Mouse (Mus musculus): ENCODE results near the gene Igfbp4. TPM values are rescaled to one million over a fixed set of nuclear protein-coding genes. Genes with fewer than 3 reads are reported as not detected.

Igfbp4 gene
- 100 to 1,000 TPM in 1 of 2 experiments, 10 to 100 TPM in 1; 93.9 to 147 TPM for total RNA-seq (2021)
- polyA plus RNA-seq (2012; rRNA removed) = 144 and 247 TPM in 2 replicates
- long read RNA-seq, transcript Igfbp4-201 (4 exons, 3,831 nt) = major isoform, 95 of 127 reads
- long read RNA-seq, partial matches to known transcripts = 25 of 127 reads
- long read RNA-seq, other reads (novel, unspliced or antisense) = 7 of 127 reads

DNA sequence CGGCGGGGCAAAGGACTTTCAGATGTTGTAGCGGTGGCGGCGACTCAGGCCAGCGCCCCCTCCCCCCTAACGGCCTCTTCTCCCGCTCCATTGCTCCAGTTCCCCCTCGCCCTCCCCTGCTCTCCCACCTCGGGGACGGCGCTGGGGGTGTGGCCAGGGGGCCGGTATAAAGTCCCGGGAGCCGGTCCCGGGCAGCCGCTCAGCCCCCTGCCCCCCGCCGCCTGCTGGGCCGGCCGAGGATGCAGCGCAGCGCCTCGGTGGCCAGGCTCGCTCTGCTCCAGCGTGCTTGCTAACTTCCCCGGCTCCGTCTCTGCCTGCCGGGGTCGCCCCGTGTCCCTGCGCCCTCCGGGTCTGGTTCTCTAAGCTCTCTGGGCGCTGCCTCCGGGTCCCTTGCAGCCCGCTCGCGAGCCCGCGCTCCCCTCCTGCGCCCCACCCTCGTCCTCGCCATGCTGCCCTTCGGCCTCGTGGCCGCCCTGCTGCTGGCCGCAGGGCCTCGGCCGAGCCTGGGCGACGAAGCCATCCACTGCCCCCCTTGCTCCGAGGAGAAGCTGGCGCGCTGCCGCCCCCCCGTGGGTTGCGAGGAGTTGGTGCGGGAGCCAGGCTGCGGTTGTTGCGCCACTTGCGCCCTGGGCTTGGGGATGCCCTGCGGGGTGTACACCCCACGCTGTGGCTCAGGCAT is at the start of gene Igfbp4:
TSS of gene Igfbp4 (plus strand) at position 194 of the 679 bp plus-strand sequence.
- peak; percentile 68 for DNase-seq

DNA sequence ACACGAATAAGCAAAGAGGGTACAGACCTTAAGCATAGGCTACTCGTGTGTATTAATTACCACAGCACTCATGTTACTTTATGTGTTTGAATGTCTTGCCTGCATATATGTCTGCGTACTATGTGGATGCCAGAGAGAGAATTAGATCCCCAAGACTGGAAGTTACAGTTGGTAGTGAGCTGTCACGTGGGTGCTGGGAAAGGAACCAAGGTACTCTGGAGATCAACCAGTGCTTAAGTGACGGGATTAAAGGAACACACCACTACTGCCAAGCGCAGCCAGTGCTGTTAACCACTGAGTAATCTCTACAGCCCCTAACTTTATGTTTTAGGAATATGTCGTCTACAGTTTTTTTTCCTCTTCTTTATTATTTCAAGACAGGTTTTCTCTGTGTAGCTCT is 45.1 kb upstream of the Igfbp4 start:
- DNase-seq = no peak

DNA sequence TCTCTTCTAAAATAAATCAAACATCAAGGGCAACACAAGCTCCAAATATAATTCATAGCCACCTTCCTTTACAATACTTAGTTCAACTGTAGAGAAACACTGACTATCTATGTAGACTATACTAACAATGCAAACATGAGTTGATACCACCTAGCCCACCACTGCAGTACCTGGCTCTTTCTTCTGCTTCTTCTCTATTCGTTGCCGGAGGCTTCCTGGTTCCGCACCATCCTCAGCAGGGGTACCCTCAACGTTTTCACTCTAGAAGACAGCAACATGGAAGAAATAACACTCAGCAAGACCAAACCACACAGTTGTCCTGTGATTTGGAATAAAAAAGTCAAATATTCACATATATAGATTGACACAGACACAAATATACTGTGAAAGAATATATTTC is 43.4 kb upstream of the Igfbp4 start:
- no peak for DNase-seq

DNA sequence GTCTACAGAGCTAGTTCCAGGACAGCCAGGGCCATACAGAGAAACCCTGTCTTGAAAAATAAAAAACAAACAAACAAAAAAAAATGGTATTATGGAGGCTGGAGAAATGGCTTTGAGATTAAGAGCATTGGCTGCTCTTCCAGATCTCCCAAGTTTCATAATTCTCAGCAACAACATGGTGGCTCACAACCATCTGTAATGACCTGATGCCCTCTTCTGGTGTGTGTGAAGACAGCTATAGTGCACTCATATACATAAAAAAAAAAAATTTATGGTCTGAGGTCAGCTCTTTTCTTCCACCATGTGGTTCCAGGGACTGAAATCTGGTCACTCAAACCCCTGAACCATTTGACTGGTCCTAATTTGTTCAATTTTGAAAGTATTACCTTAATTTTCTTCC is 42.3 kb upstream of the Igfbp4 start:
- no peak for DNase-seq

DNA sequence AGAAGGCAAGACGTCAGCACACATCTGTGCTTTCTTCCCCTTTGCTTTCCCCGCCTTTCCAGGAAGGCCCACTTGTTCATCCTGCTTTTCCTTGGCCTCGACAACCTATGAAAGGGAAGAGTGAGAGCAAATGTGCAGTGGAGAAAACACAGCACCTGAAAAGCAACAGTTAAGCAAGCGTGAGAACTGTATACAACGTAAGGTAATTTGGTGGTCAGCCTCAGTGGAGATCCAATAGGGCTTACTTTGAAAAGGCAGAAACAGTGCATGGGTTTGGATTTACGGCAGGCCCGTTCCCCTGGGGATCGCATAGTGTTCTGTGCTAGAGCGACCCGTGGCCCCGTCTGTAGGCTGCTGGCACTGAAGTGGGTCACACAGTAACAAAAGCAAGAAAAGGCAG is 41.8 kb upstream of the Igfbp4 start:
- DNase-seq = no peak

DNA sequence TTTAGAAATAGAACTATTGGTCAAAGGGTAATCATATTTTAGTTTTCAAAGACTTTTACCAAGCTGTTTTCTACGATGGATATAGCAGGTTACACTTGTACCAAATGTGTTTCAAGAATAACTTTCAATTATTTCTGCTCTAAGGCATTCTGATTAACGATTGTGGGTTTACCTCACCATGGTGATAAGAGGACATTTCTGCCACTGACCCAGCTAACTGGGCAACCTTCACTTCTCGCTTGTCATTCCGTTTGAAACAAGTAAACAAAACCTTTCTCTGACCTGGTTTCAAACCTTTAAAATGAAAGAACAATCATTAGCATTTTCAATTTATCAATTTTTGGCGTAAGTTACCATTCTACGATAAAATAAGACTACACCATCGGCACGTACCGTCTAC is 34.3 kb upstream of the Igfbp4 start:
- DNase-seq = no peak

DNA sequence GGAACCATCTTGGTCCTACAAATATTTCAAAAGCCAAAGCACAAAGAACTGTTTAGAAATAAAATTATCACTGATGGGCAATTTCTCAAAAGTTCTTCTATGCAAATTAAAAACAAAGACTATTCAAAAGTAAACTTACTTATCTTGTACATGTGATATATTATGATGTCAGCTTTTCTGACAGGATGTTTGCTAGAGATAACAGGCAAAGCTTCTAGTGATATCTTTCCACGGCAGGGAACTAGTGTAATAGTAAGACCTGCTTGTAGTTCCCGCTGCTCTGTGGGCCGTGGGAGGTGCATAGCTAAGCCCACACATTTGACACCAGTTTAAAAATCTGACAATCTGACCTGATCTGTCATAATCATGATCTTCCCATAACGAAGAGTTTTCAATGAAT is 30.9 kb upstream of the Igfbp4 start:
- no peak for DNase-seq

DNA sequence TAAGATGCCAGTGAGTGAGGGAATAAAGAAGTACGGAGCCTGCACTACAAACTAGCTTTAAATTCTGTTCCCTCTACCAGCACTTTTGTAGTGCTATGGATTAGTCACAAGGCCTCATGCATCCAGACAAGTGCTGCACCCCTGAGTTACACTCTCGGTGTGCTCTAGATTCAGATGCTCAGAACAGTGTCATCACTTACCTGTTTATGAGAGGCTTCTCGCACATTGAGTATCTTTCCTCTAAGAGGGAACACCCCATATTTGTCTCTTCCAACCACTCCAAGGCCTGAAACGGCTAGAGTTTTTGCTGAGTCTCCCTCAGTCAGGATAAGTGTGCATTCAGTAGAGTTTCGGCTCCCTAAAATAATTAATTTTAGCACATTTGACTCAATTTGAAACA is 30.3 kb upstream of the Igfbp4 start:
- no peak for DNase-seq

DNA sequence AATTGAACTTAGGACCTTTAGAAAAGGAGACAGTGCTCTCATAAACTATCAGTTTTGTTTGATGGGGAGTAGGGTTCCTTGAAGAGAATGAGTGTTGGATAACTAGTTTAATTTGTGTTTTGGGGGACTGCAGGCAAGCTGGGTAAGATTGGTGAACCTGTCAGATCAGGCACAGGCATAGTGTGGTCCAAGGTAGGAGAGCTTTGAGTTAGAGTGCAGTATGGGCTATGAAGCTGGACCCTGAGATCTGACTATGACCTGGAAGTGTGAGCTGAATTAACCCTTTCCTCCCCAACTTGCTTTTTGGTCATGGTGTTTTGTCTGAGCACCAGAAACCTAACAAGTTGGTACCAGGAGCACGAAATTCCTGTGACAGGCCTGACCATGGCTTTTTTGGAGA is 27.2 kb upstream of the Igfbp4 start:
- no peak for DNase-seq

DNA sequence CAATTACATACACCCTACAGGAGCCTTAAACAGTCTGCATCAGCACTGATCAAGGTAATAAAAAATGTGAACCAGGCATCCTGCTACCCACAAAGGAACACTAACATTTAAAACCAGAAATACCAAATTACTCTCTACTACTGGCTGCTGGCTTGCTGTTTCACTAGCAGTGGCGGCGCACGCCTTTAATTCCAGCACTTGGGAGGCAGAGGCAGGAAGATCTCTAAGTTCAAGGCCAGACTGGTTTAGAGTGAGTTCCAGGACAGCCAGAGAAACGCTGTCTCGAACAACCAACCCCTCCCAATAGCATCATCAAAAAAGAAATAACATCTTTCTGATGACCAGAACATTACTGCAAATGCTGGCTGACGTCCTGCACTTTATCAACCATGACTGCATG is 21.2 kb upstream of the Igfbp4 start:
- no peak for DNase-seq

DNA sequence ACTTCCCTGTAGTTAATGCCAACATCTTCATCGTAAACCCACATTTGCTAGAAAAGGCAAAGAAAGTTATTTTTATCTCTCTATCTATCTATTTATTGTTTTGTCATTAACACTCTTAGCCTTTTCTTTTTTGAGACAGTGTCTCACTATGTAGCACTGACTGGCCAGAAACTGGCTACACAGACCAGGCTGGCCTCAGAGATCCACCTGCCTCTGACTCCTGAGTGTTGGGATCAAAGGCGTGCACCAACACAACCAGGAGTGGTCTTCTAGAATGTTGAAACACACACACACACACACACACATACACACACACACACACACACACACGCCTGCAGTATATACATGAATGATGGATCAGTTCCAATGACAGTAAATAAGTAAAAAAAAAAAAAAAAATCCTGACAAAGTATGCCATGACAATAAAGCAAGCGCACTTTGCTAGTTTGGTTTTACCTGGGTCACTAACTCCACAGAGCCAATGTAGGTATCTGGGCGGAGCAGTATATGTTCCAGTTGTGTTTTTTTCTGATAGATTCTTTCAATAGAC is 18.6 kb upstream of the Igfbp4 start:
- DNase-seq = no peak

DNA sequence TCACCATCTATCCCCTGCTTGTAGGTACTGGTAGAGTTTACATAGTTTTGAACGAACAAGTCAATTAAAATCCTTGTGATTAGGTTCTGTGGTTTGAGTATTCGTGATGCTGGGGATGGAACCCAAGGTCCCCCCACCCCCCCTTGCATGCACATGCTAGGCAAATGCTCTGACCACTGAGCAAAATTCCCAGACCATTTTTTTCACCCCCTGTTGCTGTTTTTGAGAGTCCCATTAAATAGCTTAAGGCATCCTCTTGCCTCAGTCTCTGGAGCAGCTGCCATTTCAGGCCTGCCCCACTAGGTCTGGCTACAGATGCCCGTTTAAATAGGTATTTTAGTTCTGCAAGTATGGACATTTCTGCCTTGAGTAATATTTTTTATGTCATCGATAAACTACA is 17.9 kb upstream of the Igfbp4 start:
- no peak for DNase-seq

DNA sequence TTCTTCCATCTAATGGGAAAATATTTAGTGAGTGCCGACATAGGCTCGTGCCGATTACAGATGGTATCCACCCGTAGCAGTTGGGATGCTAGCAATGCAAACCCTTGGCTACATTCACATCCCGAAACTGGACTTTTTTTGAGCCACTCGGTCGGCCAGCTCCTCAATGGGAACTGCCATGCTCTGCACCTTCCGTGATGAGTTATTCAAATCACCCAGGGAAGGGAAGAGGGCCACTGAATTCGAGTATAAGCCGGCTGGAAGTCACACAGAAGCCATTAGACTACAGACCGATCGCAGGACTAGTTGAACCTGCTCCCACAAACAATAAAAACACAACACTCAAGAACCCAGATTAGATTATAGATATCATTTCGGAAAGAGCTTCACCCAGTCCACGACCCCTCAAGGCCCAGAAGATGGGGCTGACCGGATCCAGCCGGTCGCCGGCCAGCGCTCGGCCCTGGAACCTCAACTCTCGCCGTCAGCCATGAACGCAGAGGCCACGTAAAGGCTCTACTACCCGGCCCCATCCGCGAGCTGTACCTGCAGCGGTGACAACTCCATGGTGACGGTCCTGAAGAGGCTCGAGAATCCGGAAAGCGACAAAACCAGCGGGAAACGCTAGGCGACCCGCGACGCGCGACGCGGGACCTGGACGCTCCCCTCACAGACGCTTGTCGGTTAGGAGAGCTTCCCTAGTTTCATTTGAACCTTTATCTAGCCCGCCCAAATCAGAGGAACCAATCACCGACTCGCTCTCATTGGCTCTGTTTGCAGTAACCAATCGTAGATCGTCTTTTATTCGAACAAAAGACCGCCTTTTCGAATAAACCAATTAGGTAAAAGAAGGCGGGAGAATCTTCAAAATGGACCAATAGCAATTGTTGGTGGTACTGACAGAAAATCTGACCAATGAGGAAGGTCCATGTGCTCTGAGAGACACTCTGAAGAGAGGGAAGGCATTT is 17.3 kb upstream of the Igfbp4 start, which contains the start of gene Top2a:
TSS of gene Top2a (minus strand) at position 690 of the 968 bp plus-strand sequence.
- DNase-seq = peak; percentile 94

DNA sequence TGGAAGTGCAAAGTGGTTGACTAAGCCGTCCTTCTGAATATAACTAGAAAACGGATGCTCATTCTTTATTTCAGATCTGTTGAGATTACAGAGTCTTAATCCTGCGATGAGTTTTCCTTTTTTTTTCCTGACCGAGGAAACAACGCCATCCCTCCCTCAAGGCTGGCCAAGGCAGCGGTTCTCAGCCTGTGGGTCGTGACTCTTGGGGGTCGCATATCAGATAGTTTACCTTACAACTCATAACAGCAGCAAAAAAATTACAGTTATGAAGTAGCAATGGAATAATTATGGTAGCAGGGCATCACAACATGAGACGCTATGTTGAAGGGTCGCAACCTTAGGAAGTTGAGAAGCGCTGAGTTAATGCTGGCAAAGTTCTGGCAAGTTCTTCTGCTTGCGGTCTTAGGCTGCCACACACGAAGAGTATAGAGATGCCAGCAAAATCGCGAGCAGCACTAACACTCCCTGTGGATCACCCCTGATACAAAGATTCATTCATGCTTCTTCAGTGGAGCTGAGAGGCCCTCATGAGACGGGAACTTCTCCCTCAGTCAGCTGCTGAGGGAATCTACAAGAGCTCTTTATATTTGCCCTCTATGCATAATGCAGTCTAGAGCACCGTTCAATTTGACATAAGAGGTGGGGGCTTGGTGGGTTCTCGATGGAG is 16.4 kb upstream of the Igfbp4 start:
- DNase-seq = no peak

DNA sequence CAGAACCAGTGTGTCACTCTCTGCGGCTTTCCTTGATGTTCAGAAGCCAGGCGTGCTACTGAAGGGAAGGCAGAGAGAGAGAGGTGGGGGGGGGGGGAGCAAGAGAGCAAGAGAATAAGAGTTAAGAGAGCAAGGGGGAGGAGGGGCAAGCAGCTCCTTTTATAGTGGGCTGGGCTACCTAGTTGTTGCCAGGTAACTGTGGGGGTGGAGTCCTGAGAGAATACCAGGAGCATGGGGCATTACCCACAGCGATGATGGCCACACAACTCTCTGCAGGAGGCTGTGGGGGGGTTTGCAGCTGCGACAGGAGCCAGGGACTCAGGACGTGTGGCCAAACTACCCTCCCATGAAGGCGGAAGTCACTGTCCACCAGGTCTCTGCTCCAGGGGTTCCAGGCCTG is 15.2 kb upstream of the Igfbp4 start:
- DNase-seq = no peak

DNA sequence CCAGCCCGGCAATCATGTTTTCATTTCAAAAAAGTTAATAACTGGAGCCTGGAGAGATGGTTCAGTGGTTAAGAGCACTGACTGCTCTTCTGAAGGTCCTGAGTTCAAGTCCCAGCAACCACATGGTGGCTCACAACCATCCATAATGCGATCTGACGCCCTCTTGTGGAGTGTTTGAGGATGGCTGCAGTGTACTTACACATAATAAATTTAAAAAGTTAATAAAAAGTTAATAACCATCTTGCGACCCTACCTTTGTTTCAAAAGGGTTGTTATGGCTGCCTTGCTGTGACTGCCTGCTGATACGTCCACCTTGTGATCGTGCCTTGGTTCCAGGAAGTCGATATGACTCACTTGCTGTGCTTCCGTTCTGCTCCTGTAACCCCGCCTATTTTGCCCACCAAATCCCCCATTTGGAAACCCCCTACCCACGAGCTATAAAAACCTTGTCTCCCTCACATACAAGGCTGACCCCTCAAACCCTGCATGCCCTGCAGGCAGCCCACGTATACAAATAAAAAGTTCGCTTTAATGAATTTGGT is 14.1 kb upstream of the Igfbp4 start:
- no peak for DNase-seq

DNA sequence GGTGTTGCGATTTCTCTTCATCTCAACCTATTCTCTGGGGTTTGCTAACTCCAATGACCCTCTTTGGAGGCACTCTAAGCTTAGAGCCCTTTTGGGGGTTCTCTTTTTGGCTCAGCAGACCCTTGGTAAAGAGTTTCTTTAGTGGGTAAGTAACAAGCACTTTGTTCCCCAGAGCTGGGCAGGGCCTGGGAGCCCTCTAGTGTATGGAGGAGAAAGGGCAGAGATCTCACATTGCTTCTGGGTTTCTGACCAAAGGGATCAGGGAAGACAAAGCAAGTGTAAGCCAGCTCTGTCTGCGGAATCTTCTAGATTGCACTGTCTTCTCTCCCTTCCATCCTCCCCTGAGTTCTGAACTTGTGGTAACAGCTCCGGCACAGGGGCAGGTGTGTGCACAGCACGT is 5.7 kb upstream of the Igfbp4 start:
- no peak for DNase-seq

DNA sequence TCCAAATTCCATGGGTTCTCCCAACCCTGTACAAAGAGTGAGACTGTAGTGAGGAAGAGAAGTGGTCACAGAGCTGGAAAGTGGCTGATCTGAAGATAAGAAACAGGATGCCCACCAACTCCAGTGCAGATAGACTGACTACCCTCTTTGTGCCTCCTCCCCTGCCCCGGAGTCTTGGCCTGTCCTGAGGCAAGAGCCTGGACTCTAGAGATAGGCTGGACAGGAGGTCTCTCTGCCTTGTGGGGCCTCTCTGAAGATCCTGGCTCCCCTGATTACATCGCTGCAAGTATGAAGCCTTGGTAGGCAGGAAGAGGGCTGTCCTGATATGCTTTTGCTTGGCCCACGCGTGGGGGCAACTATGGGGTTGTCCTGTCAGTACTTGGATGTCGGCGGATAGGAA is 4.8 kb upstream of the Igfbp4 start:
- no peak for DNase-seq

DNA sequence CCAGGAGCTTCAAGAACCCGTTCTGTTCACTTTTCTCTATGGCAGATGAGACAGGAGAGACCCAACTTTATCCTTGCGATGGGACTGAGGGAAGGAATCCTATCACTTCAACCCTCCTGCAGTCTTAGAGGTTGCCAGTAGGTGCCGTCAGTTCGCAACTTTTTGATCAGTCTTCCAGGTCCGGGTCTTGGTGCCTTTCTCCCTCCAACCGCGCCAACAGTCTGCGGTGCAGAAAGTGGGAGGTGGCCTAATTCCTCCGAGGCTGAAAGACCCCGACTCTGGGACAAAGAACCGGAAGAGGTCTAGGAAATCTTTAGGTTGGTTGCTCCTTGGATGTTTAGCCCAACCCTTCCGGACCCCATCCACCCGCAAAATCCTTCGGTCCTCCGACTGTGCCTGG is 1.3 kb upstream of the Igfbp4 start:
- peak; percentile 85 for DNase-seq

DNA sequence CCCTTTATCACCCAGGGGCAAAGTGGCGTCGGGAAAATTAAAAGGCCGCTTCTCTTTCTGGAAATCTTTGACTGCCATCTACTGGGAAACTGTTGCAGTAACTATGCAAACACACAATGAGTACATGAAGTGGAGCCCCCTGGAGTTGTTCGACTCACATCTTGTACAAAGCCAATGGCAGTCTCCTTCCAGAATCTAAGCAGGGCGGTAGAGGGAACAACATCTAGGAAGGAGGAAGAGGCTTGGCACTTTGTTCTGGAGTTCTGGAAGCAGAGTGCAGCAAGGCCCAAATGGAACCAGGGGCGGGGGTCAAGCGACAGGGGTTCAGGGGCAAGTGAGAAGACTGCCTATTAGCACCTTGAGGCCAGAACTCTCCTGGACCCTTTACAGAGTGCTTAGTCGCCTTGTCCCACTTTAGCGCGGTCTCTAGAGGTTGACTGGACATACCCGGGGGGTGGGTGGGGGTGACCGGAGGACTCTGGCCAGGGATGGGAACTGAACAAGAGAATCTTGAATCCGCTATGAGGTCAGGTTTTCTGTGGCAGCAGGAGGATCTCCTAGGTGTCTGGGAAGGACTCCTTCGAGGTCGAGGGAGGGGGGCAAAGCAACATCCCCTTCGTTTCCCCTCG is 584 bp upstream of the Igfbp4 start:
- peak; percentile 39 for DNase-seq
